Comparison of ENCODE assay signal across 16 mouse cellular contexts in genomic region chr1:171515557-171515956, GRCm38 (mm10). TPM values are rescaled to one million over a fixed set of nuclear protein-coding genes. Genes with fewer than 3 reads are reported as not detected.
"Had no signal": no experiment of that assay in that cellular context is flagged by ENCODE, and none has a peak within 500 bp of the region (broad histone marks: within the 10 kb centered on the region; RNA-seq: fewer than 3 reads in every experiment).

No protein-coding gene starts in this region.

- H3K27ac ChIP-seq: neural tube, embryonic 12.5 days; neural tube, embryonic 13.5 days; neural tube, embryonic 15.5 days; stomach, embryonic 15.5 days; stomach, postnatal 0 days had no signal

- H3K9me3 ChIP-seq: neural tube, embryonic 12.5 days; neural tube, embryonic 13.5 days; neural tube, embryonic 15.5 days; stomach, embryonic 15.5 days had no signal

- H3K9ac ChIP-seq: neural tube, embryonic 12.5 days; neural tube, embryonic 13.5 days; neural tube, embryonic 15.5 days; stomach, embryonic 15.5 days had no signal

- H3K27me3 ChIP-seq: neural tube, embryonic 12.5 days; neural tube, embryonic 13.5 days; neural tube, embryonic 15.5 days; stomach, embryonic 15.5 days had no signal

- H3K4me3 ChIP-seq: neural tube, embryonic 12.5 days; neural tube, embryonic 13.5 days; neural tube, embryonic 15.5 days; stomach, embryonic 15.5 days had no signal

- H3K36me3 ChIP-seq: neural tube, embryonic 12.5 days; neural tube, embryonic 13.5 days; neural tube, embryonic 15.5 days; stomach, embryonic 15.5 days had no signal

- DNase-seq: retina, postnatal 1 day; right cerebral cortex, adult 18-20 months; right cerebral cortex, postnatal 14 days; right cerebral cortex, postnatal 25 days; right cerebral cortex, postnatal 4 days; thymus, adult 18-20 months had no signal

- H3K4me2 ChIP-seq: neural tube, embryonic 12.5 days; neural tube, embryonic 13.5 days; neural tube, embryonic 15.5 days; stomach, embryonic 15.5 days had no signal

- H3K4me1 ChIP-seq: neural tube, embryonic 12.5 days; neural tube, embryonic 13.5 days; neural tube, embryonic 15.5 days; stomach, embryonic 15.5 days had no signal

RNA-seq across cellular contexts. Expression of gene Itln1, which starts 19.5 kb away (rescaled TPM):
- polyA plus RNA-seq: neural tube, embryonic 12.5 days; neural tube, embryonic 13.5 days; neural tube, embryonic 14.5 days; neural tube, embryonic 15.5 days; spleen, adult 2 months; stomach, embryonic 14.5 days; stomach, embryonic 16.5 days; urinary bladder, adult 2 months had no signal

RNA-seq across cellular contexts. Expression of gene Cd244a, which starts 43.4 kb away (rescaled TPM):
- polyA plus RNA-seq: neural tube, embryonic 12.5 days; neural tube, embryonic 13.5 days; neural tube, embryonic 14.5 days had no signal
